Mouse (Mus musculus): Measurements from ENCODE around the gene Fbxo8. TPM values are rescaled to one million over a fixed set of nuclear protein-coding genes. Genes with fewer than 3 reads are reported as not detected.
A peak's percentile ranks its signal among the peaks of the same experiment; 100 is the strongest.

Gene Fbxo8
- total and polyA plus RNA-seq, 3 experiments, result 17.0 to 28.8 TPM; not detected in 1

- H3K4me3 ChIP-seq (ENCODE audit: control insufficient read depth in 1 of 2, insufficient read depth in 1 of 2, low read depth in 2 of 2, low read length in 2 of 2), result no peak overlapping the region
- no peak overlapping the region for H3K27ac ChIP-seq (ENCODE audit: control insufficient read depth, low read depth, low read length)
- H3K9ac ChIP-seq (ENCODE audit: control insufficient read depth, low read depth, low read length, poor library complexity, severe bottlenecking), result no peak overlapping the region
- no peaks in the 10 kb centered on the region for H3K9me3 ChIP-seq (replicated peaks; ENCODE audit: insufficient read depth, low read length)
- peaks cover 0 to 7% of the 10 kb centered on the region in 2 experiments; a peak in 2 of 4 replicates for H3K36me3 ChIP-seq (ENCODE audit: control insufficient read depth in 1 of 2, insufficient read depth in 2 of 2, low read length in 2 of 2)
- peaks cover 1 to 13% of the 10 kb centered on the region in 2 experiments; a peak in 3 of 4 replicates for H3K4me1 ChIP-seq (ENCODE audit: control insufficient read depth in 1 of 2, insufficient read depth in 2 of 2, low read length in 2 of 2)
- no peak for DNase-seq (ENCODE audit: low read depth, low spot score)
- TF ChIP-seq GABPA (IDR thresholded peaks at IDR 0.05; ENCODE audit: low read depth, low read length) (no peak), JUND (IDR thresholded peaks at IDR 0.05; ENCODE audit: low read depth, low read length) (no peak), POLR2AphosphoS2 (IDR thresholded peaks at IDR 0.05; ENCODE audit: low read length) (no peak), CHD1 (IDR thresholded peaks at IDR 0.05; ENCODE audit: low read depth, low read length) (no peak)
- H3K79me2 ChIP-seq (ENCODE audit: control insufficient read depth, insufficient read depth, low read length, poor library complexity), result no peaks in the 10 kb centered on the region
- H3K27me3 ChIP-seq (ENCODE audit: control insufficient read depth in 1 of 2, insufficient read depth in 2 of 2, low read length in 2 of 2), result no peaks in the 10 kb centered on the region
Measured at GRCm38 (mm10) chr8:56619571-56619970, 68.7 kb downstream of the Fbxo8 start.

- peaks cover 1 to 13% of the 10 kb centered on the region in 2 experiments; a peak in 3 of 4 replicates for H3K4me1 ChIP-seq (ENCODE audit: control insufficient read depth in 1 of 2, insufficient read depth in 2 of 2, low read length in 2 of 2)
- H3K79me2 ChIP-seq (ENCODE audit: control insufficient read depth, insufficient read depth, low read length, poor library complexity), result no peaks in the 10 kb centered on the region
- H3K4me3 ChIP-seq (ENCODE audit: control insufficient read depth in 1 of 2, insufficient read depth in 1 of 2, low read depth in 2 of 2, low read length in 2 of 2), result peak overlapping the region; percentile 20 to 35; a peak in 2 of 4 replicates
- TF ChIP-seq NELFE (IDR thresholded peaks at IDR 0.05; ENCODE audit: low read depth, low read length) (no peak), CHD1 (IDR thresholded peaks at IDR 0.05; ENCODE audit: low read depth, low read length) (no peak), POLR2A (IDR thresholded peaks at IDR 0.05; ENCODE audit: control insufficient read depth in 1 of 2, insufficient read depth in 1 of 2, low read depth in 1 of 2, low read length in 2 of 2, poor library complexity in 1 of 2) (no peak), RCOR1 (IDR thresholded peaks at IDR 0.05; ENCODE audit: low read depth, low read length) (no peak), TAL1 (IDR thresholded peaks at IDR 0.05; ENCODE audit: low read length) (no peak), ELF1 (IDR thresholded peaks at IDR 0.05; ENCODE audit: low read depth, low read length) (no peak), JUND (IDR thresholded peaks at IDR 0.05; ENCODE audit: low read depth, low read length) (no peak), CHD2 (IDR thresholded peaks at IDR 0.05; ENCODE audit: low read length) (no peak)
- DNase-seq (ENCODE audit: low read depth, low spot score), result peak; percentile 11
- H3K9ac ChIP-seq (ENCODE audit: control insufficient read depth, low read depth, low read length, poor library complexity, severe bottlenecking), result no peak overlapping the region
- H3K36me3 ChIP-seq (ENCODE audit: control insufficient read depth in 1 of 2, insufficient read depth in 2 of 2, low read length in 2 of 2), result peaks cover 0 to 7% of the 10 kb centered on the region in 2 experiments; a peak in 2 of 4 replicates
- no peaks in the 10 kb centered on the region for H3K27me3 ChIP-seq (ENCODE audit: control insufficient read depth in 1 of 2, insufficient read depth in 2 of 2, low read length in 2 of 2)
- no peaks in the 10 kb centered on the region for H3K9me3 ChIP-seq (replicated peaks; ENCODE audit: insufficient read depth, low read length)
- no peak overlapping the region for H3K27ac ChIP-seq (ENCODE audit: control insufficient read depth, low read depth, low read length)
Measured at GRCm38 (mm10) chr8:56620691-56621090, 69.8 kb downstream of the Fbxo8 start.

GRCm38 (mm10) chr8:56621093-56621492 is 70.2 kb downstream of the Fbxo8 start:
- DNase-seq (ENCODE audit: low read depth, low spot score), result peak; percentile 32
- H3K9ac ChIP-seq (ENCODE audit: control insufficient read depth, low read depth, low read length, poor library complexity, severe bottlenecking), result no peak overlapping the region
- H3K9me3 ChIP-seq (replicated peaks; ENCODE audit: insufficient read depth, low read length), result no peaks in the 10 kb centered on the region
- no peaks in the 10 kb centered on the region for H3K79me2 ChIP-seq (ENCODE audit: control insufficient read depth, insufficient read depth, low read length, poor library complexity)
- no peak overlapping the region for H3K27ac ChIP-seq (ENCODE audit: control insufficient read depth, low read depth, low read length)
- peak overlapping the region; percentile 20 to 35; a peak in 2 of 4 replicates for H3K4me3 ChIP-seq (ENCODE audit: control insufficient read depth in 1 of 2, insufficient read depth in 1 of 2, low read depth in 2 of 2, low read length in 2 of 2)
- H3K27me3 ChIP-seq (ENCODE audit: control insufficient read depth in 1 of 2, insufficient read depth in 2 of 2, low read length in 2 of 2), result no peaks in the 10 kb centered on the region
- peaks cover 1 to 13% of the 10 kb centered on the region in 2 experiments; a peak in 3 of 4 replicates for H3K4me1 ChIP-seq (ENCODE audit: control insufficient read depth in 1 of 2, insufficient read depth in 2 of 2, low read length in 2 of 2)
- 0 out of 2 replicates have a peak, but pooled peaks have one; percentile 11 for TF ChIP-seq GATA1 (IDR thresholded peaks at IDR 0.05; ENCODE audit: low read depth, low read length)
- peak; percentile 35; the same call in 1 of the 2 replicates for TF ChIP-seq MYC (IDR thresholded peaks at IDR 0.05; ENCODE audit: low read depth, low read length)
- TF ChIP-seq E2F4 (IDR thresholded peaks at IDR 0.05; ENCODE audit: borderline replicate concordance, low read depth, low read length), result no peak
- TF ChIP-seq SMC3 (IDR thresholded peaks at IDR 0.05; ENCODE audit: low read depth, low read length), result no peak
- peak; percentile 78 for TF ChIP-seq BHLHE40 (IDR thresholded peaks at IDR 0.05; ENCODE audit: borderline replicate concordance, low read depth, low read length)
- TF ChIP-seq MAX (IDR thresholded peaks at IDR 0.05; ENCODE audit: low read length), result peak; percentile 76
- no peak for TF ChIP-seq POLR2AphosphoS2 (IDR thresholded peaks at IDR 0.05; ENCODE audit: low read length)
- TF ChIP-seq ETS1 (IDR thresholded peaks at IDR 0.05; ENCODE audit: low read depth, low read length), result 0 out of 2 replicates have a peak, but pooled peaks have one; percentile 21
- TF ChIP-seq MXI1 (IDR thresholded peaks at IDR 0.05; ENCODE audit: low read depth, low read length), result peak; percentile 56; the same call in 1 of the 2 replicates
- TF ChIP-seq TAL1 (IDR thresholded peaks at IDR 0.05; ENCODE audit: low read length), result no peak
- no peak for TF ChIP-seq TBP (IDR thresholded peaks at IDR 0.05; ENCODE audit: low read depth, low read length)
- TF ChIP-seq EP300 (IDR thresholded peaks at IDR 0.05; ENCODE audit: low read depth in 1 of 2, low read length in 2 of 2), result peak; percentile 43 to 58; a peak in 2 of 4 replicates
- no peak for TF ChIP-seq ZKSCAN1 (IDR thresholded peaks at IDR 0.05; ENCODE audit: low read depth, low read length)
- TF ChIP-seq MAZ (IDR thresholded peaks at IDR 0.05; ENCODE audit: low read depth, low read length), result no peak
- peak; percentile 38; the same call in 1 of the 2 replicates for TF ChIP-seq TCF12 (IDR thresholded peaks at IDR 0.05; ENCODE audit: low read depth, low read length)
- H3K36me3 ChIP-seq (ENCODE audit: control insufficient read depth in 1 of 2, insufficient read depth in 2 of 2, low read length in 2 of 2), result peaks cover 0 to 7% of the 10 kb centered on the region in 2 experiments; a peak in 2 of 4 replicates
